Mouse (Mus musculus): ENCODE results near the gene Ccr9.

DNA sequence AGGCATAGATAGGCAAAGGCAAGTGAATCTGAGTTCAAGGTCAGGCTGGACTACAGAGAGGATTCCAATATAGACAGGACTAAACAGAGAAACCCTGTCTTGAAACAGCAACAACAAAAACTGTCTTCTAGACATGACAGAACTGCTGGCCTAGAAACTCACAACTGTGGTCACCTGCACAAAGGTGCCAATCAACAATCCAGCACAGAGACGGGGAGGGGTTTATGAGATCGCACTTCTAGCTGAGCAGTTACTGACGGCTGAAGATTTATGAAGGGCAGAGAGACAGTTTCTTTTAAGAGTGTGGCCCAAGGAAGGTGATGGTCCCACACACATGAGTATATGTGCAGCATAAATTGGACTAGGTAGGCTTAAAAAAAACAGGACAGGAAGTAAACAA is 38.1 kb downstream of the Ccr9 start:
- no peak for TF ChIP-seq CTCF (IDR thresholded peaks at IDR 0.05; ENCODE audit: low read depth)
- no peak for TF ChIP-seq EP300 (optimal IDR thresholded peaks at IDR 0.05)

Data from stomach, postnatal 0 days (tissue).